Mouse (Mus musculus): ENCODE results near the gene Cgref1. TPM values are rescaled to one million over a fixed set of nuclear protein-coding genes. Genes with fewer than 3 reads are reported as not detected.

The Cgref1 gene
- polyA plus RNA-seq, 1 experiment = 8.2 TPM

GRCm38 (mm10) chr5:30960814-30961213, 15.4 kb upstream of the Cgref1 start:
- Histone ChIP-seq H3K79me3 (ENCODE audit: low read depth) (peaks cover 24% of the 10 kb centered on the region), H3K36me3 (ENCODE audit: control insufficient read depth, insufficient read depth) (peaks cover 22% of the 10 kb centered on the region), H3K4me3 (ENCODE audit: insufficient read depth, poor library complexity, severe bottlenecking) (no peak overlapping the region), H3K79me2 (ENCODE audit: control insufficient read depth, insufficient read depth) (peaks cover 31% of the 10 kb centered on the region), H3ac (ENCODE audit: control insufficient read depth, insufficient read length, low read depth) (no peak overlapping the region), H3K27me3 (ENCODE audit: control insufficient read depth, insufficient read depth, insufficient read length) (no peaks in the 10 kb centered on the region)
- TF ChIP-seq MYOG (IDR thresholded peaks at IDR 0.05; ENCODE audit: control insufficient read depth, extremely low read depth, insufficient read length) = no peak
- no peak for TF ChIP-seq MYOD1 (IDR thresholded peaks at IDR 0.05; ENCODE audit: control insufficient read depth, insufficient read length, low read depth)
- no peak for TF ChIP-seq MAX (IDR thresholded peaks at IDR 0.05)
- no peak for TF ChIP-seq USF1 (IDR thresholded peaks at IDR 0.05; ENCODE audit: low read depth)
- TF ChIP-seq CEBPB (IDR thresholded peaks at IDR 0.05; ENCODE audit: low read depth) = no peak
- TF ChIP-seq FOSL1 (IDR thresholded peaks at IDR 0.05; ENCODE audit: insufficient read depth, low read length, poor library complexity, severe bottlenecking) = no peak
- no peak for TF ChIP-seq CTCF (IDR thresholded peaks at IDR 0.05; ENCODE audit: control insufficient read depth, insufficient read depth, insufficient read length)

- TF ChIP-seq MAX (IDR thresholded peaks at IDR 0.05) (peak; percentile 32), MYOG (IDR thresholded peaks at IDR 0.05; ENCODE audit: control insufficient read depth, extremely low read depth, insufficient read length) (no peak), MYOD1 (IDR thresholded peaks at IDR 0.05; ENCODE audit: control insufficient read depth, insufficient read length, low read depth) (no peak), FOSL1 (IDR thresholded peaks at IDR 0.05; ENCODE audit: insufficient read depth, low read length, poor library complexity, severe bottlenecking) (no peak)
- no peaks in the 10 kb centered on the region for H3K27me3 ChIP-seq (ENCODE audit: control insufficient read depth, insufficient read depth, insufficient read length)
- H3K79me3 ChIP-seq (ENCODE audit: low read depth) = peaks cover 26% of the 10 kb centered on the region
- peak within 1 kb of the TSS; percentile 68 for H3ac ChIP-seq (ENCODE audit: control insufficient read depth, insufficient read length, low read depth)
- peaks cover 31% of the 10 kb centered on the region for H3K79me2 ChIP-seq (ENCODE audit: control insufficient read depth, insufficient read depth)
- H3K36me3 ChIP-seq (ENCODE audit: control insufficient read depth, insufficient read depth) = peaks cover 30% of the 10 kb centered on the region
- H3K4me3 ChIP-seq (ENCODE audit: insufficient read depth, poor library complexity, severe bottlenecking) = peak within 1 kb of the TSS; percentile 97
These were observed 14.6 kb upstream of the Cgref1 start, which contains the start of gene Preb for GRCm38 (mm10) chr5:30959966-30960501. Preb (minus strand) TSS chr5:30960361.

GRCm38 (mm10) chr5:30959198-30959854, 13.9 kb upstream of the Cgref1 start:
- Histone ChIP-seq H3K36me3 (ENCODE audit: control insufficient read depth, insufficient read depth) (peaks cover 37% of the 10 kb centered on the region), H3K27me3 (ENCODE audit: control insufficient read depth, insufficient read depth, insufficient read length) (no peaks in the 10 kb centered on the region), H3K79me3 (ENCODE audit: low read depth) (peaks cover 26% of the 10 kb centered on the region), H3ac (ENCODE audit: control insufficient read depth, insufficient read length, low read depth) (peak overlapping the region; percentile 68), H3K79me2 (ENCODE audit: control insufficient read depth, insufficient read depth) (peaks cover 31% of the 10 kb centered on the region), H3K4me3 (ENCODE audit: insufficient read depth, poor library complexity, severe bottlenecking) (peak overlapping the region; percentile 97)
- TF ChIP-seq CEBPB (IDR thresholded peaks at IDR 0.05; ENCODE audit: low read depth) = no peak
- no peak for TF ChIP-seq FOSL1 (IDR thresholded peaks at IDR 0.05; ENCODE audit: insufficient read depth, low read length, poor library complexity, severe bottlenecking)
- TF ChIP-seq MYOG (IDR thresholded peaks at IDR 0.05; ENCODE audit: control insufficient read depth, extremely low read depth, insufficient read length) = no peak
- no peak for TF ChIP-seq MYOD1 (IDR thresholded peaks at IDR 0.05; ENCODE audit: control insufficient read depth, insufficient read length, low read depth)
- no peak for TF ChIP-seq MAX (IDR thresholded peaks at IDR 0.05)
- no peak for TF ChIP-seq USF1 (IDR thresholded peaks at IDR 0.05; ENCODE audit: low read depth)
- TF ChIP-seq CTCF (IDR thresholded peaks at IDR 0.05; ENCODE audit: control insufficient read depth, insufficient read depth, insufficient read length) = no peak

GRCm38 (mm10) chr5:30957891-30958290, 12.5 kb upstream of the Cgref1 start:
- H3K27me3 ChIP-seq (ENCODE audit: control insufficient read depth, insufficient read depth, insufficient read length) = no peaks in the 10 kb centered on the region
- no peak for TF ChIP-seq MYOD1 (IDR thresholded peaks at IDR 0.05; ENCODE audit: control insufficient read depth, insufficient read length, low read depth)
- TF ChIP-seq CTCF (IDR thresholded peaks at IDR 0.05; ENCODE audit: control insufficient read depth, insufficient read depth, insufficient read length) = no peak
- no peak for TF ChIP-seq USF1 (IDR thresholded peaks at IDR 0.05; ENCODE audit: low read depth)
- TF ChIP-seq CEBPB (IDR thresholded peaks at IDR 0.05; ENCODE audit: low read depth) = no peak
- no peak for TF ChIP-seq FOSL1 (IDR thresholded peaks at IDR 0.05; ENCODE audit: insufficient read depth, low read length, poor library complexity, severe bottlenecking)
- no peak for TF ChIP-seq MAX (IDR thresholded peaks at IDR 0.05)
- no peak for TF ChIP-seq MYOG (IDR thresholded peaks at IDR 0.05; ENCODE audit: control insufficient read depth, extremely low read depth, insufficient read length)
- H3K4me3 ChIP-seq (ENCODE audit: insufficient read depth, poor library complexity, severe bottlenecking) = no peak overlapping the region
- H3K36me3 ChIP-seq (ENCODE audit: control insufficient read depth, insufficient read depth) = peaks cover 50% of the 10 kb centered on the region
- H3ac ChIP-seq (ENCODE audit: control insufficient read depth, insufficient read length, low read depth) = no peak overlapping the region
- peaks cover 26% of the 10 kb centered on the region for H3K79me3 ChIP-seq (ENCODE audit: low read depth)
- H3K79me2 ChIP-seq (ENCODE audit: control insufficient read depth, insufficient read depth) = peaks cover 40% of the 10 kb centered on the region

DNA sequence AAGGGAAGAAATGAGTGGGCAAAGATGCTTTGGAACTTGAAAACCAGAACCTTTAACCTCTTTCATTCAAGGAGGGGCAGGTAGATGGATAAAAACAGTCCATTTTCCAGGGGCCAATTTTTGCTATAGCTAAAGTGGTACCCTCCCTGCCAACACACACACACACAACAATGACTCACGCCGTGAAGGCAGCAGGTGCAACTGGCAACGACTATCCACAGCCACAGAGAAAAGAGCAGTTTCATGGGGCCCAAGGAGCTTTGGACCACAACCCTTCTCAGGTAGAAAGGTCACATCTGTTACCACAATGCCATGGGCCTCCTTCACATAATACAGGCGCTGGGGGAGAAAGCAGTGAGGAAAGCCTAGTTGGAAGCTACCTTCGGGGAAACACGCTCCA, 10.4 kb upstream of the Cgref1 start:
- Histone ChIP-seq H3ac (ENCODE audit: control insufficient read depth, insufficient read length, low read depth) (no peak overlapping the region), H3K36me3 (ENCODE audit: control insufficient read depth, insufficient read depth) (peaks cover 61% of the 10 kb centered on the region), H3K27me3 (ENCODE audit: control insufficient read depth, insufficient read depth, insufficient read length) (no peaks in the 10 kb centered on the region), H3K79me2 (ENCODE audit: control insufficient read depth, insufficient read depth) (peaks cover 58% of the 10 kb centered on the region), H3K4me3 (ENCODE audit: insufficient read depth, poor library complexity, severe bottlenecking) (no peak overlapping the region), H3K79me3 (ENCODE audit: low read depth) (peaks cover 35% of the 10 kb centered on the region)
- TF ChIP-seq MYOG (IDR thresholded peaks at IDR 0.05; ENCODE audit: control insufficient read depth, extremely low read depth, insufficient read length) (no peak), MYOD1 (IDR thresholded peaks at IDR 0.05; ENCODE audit: control insufficient read depth, insufficient read length, low read depth) (peak; percentile 3), FOSL1 (IDR thresholded peaks at IDR 0.05; ENCODE audit: insufficient read depth, low read length, poor library complexity, severe bottlenecking) (no peak), CTCF (IDR thresholded peaks at IDR 0.05; ENCODE audit: control insufficient read depth, insufficient read depth, insufficient read length) (no peak), CEBPB (IDR thresholded peaks at IDR 0.05; ENCODE audit: low read depth) (no peak), MAX (IDR thresholded peaks at IDR 0.05) (no peak), USF1 (IDR thresholded peaks at IDR 0.05; ENCODE audit: low read depth) (no peak)

Data from C2C12 (cell line).